Mouse (Mus musculus) olfactory bulb, adult 2 months (tissue): ENCODE measurements around the gene Cbfa2t2. TPM values are rescaled to one million over a fixed set of nuclear protein-coding genes. Genes with fewer than 3 reads are reported as not detected.

Experiments used
- H3K27ac ChIP-seq: fragments of 200-500 bp; 2 replicates; pipeline ENCODE4 v1.5.1; 2012; ENCODE audit warnings: low read depth, low read length; ENCODE audit not compliant: insufficient read depth
- H3K4me1 ChIP-seq: fragments of 200-500 bp; 2 replicates; pipeline ENCODE4 v1.6.1; 2012; ENCODE audit warnings: low read length; ENCODE audit not compliant: control insufficient read depth, insufficient read depth
- H3K4me3 ChIP-seq: fragments of 200-500 bp; 2 replicates; pipeline ENCODE4 v1.5.1; 2012; ENCODE audit warnings: mild to moderate bottlenecking, low read depth, low read length, moderate library complexity; ENCODE audit not compliant: insufficient read depth
- CTCF ChIP-seq: fragments of 200-500 bp; IDR thresholded peaks from 2 replicates; pipeline ENCODE4 v1.5.1; 2012; ENCODE audit warnings: low read depth, mild to moderate bottlenecking, low read length, moderate library complexity; ENCODE audit not compliant: insufficient read depth
- POLR2A ChIP-seq: fragments of 200-500 bp; IDR thresholded peaks from 2 replicates; pipeline ENCODE4 v1.6.1; 2012; ENCODE audit warnings: mild to moderate bottlenecking, low read depth, low read length, moderate library complexity; ENCODE audit not compliant: insufficient read depth
- WGBS: fragments of 180-500 bp; shearing (Covaris S2); methylation state at CpG from one replicate; pipeline ENCODE4 v1.1.7; 2018; 5-methylcytosine and 5-hydroxymethylcytosine counted together
- polyA plus RNA-seq: library from polyadenylated mRNA; stranded (reverse); fragments of >200 nt; gene quantifications from 2 replicates; pipeline ENCODE4 v1.2.4, GENCODE M21; 2012; ENCODE audit warnings: low replicate concordance; ENCODE audit not compliant: missing spikeins, insufficient read depth, insufficient read length

Gene Cbfa2t2
- polyA plus RNA-seq, 1 experiment: not detected

DNA sequence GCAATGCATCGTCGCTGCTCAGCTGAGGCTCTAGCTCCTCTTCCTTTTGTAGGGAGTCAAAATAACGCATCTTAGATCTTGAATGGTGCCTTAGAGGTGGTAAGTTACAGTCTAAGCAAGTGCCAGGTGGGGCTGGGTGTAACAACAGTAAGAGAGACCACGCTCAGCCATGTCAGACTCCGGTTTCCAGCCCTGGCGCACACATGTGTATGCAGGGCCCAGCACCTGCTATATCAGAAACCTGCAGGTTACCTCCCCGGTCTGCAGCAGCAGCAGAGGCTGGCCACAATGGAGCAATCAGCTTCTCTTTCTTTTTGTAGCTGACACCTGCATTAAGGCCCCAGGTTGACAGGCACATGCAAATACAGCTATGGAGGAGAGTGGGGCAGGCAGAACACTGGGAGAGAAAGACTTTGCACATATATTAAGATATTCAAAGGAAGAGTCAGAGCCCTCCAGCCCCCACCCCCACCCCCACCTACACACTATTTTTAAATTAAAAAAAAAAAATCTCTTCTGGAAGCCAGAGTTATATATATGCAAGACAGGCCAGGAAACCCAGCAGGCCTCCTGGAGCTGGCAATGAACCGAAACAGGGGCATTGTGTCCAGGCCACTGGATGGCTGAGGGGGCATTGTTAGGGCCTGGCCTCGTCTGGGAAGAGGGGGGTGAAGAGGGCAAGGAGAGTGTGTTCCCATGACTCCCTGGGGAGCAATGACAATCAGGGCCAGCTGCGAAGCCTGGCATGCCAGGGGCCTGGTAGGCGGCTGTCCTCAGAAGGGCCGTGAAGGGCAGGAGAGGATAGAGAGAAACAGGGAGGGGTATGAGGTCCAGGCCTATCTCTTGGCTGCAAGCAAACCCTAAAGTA is 140.8 kb downstream of the Cbfa2t2 start:
- 61% methylated on average over 12 of the region's 12 CpGs for WGBS
- TF ChIP-seq CTCF (no peak), POLR2A (no peak)
- H3K27ac ChIP-seq: no peak overlapping the region

DNA sequence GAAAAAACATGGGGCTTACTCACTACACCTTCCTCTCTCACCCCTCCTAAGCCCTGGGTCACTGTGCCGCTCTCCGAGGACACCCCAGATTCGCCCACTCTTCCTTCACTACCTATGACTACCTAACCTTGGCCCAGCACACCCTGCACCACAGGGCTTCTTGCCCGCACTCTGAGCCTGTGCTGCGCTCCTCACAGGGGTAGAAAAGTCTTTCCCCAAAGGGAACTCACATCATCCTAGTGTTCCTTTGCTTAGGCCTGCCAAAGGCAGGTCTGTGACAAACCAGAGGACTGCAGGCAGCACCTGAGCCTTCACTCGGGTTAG is 141.4 kb downstream of the Cbfa2t2 start:
- TF ChIP-seq CTCF (no peak), POLR2A (no peak)
- WGBS: 86% methylated on average over 6 of the region's 6 CpGs
- Histone ChIP-seq H3K4me1 (peaks cover 19% of the 10 kb centered on the region), H3K27ac (no peak overlapping the region), H3K4me3 (no peak overlapping the region)

More for the DNA sequence above, 140.8 kb downstream of the Cbfa2t2 start:
- H3K4me1 ChIP-seq: peaks cover 19% of the 10 kb centered on the region
- H3K4me3 ChIP-seq: no peak overlapping the region

DNA sequence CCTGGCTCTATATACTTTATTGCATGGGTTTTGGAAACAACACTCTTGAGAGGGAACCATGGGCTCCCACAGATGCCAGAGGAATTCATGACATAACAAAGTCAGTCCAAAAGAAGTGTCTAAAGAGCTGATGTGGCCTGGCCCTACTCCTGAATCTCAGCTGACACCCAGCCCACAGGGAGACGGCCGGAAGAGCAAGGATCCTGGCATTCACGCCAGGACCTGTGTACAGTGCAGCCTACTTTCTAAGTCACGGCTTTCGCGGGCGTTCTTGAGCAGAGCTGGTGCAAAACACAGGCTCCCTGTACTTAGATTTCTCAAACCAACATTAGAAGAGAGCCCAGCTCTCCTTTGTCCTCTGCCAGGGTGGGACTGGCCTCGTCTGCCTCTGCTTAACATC is 144.3 kb downstream of the Cbfa2t2 start:
- Histone ChIP-seq H3K27ac (no peak overlapping the region), H3K4me1 (peaks cover 38% of the 10 kb centered on the region), H3K4me3 (no peak overlapping the region)
- no peak for TF ChIP-seq CTCF
- no peak for TF ChIP-seq POLR2A
- WGBS: 69% methylated on average over 8 of the region's 8 CpGs

DNA sequence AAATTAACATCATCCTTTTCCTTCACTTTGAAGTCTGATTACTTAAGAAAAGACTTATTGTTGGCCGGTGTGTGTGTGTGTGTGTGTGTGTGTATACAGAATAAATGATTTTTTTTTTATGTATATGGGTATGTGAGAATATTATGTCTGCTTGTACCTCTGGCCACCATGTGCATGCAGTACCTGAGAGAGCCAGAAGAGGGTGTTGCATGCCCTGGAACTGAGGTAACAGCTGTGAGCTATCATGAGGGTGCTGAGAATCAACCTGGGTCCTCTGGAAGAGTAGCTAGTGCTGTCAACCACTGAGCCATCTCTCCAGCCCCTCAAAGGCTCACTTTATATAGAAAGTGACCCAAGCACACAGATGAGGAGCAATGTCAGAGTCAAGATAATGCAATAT is 145.1 kb downstream of the Cbfa2t2 start:
- 97% methylated on average over 1 of the region's 1 CpGs for WGBS
- Histone ChIP-seq H3K27ac (no peak overlapping the region), H3K4me3 (no peak overlapping the region), H3K4me1 (peaks cover 38% of the 10 kb centered on the region)
- TF ChIP-seq CTCF (no peak), POLR2A (no peak)

DNA sequence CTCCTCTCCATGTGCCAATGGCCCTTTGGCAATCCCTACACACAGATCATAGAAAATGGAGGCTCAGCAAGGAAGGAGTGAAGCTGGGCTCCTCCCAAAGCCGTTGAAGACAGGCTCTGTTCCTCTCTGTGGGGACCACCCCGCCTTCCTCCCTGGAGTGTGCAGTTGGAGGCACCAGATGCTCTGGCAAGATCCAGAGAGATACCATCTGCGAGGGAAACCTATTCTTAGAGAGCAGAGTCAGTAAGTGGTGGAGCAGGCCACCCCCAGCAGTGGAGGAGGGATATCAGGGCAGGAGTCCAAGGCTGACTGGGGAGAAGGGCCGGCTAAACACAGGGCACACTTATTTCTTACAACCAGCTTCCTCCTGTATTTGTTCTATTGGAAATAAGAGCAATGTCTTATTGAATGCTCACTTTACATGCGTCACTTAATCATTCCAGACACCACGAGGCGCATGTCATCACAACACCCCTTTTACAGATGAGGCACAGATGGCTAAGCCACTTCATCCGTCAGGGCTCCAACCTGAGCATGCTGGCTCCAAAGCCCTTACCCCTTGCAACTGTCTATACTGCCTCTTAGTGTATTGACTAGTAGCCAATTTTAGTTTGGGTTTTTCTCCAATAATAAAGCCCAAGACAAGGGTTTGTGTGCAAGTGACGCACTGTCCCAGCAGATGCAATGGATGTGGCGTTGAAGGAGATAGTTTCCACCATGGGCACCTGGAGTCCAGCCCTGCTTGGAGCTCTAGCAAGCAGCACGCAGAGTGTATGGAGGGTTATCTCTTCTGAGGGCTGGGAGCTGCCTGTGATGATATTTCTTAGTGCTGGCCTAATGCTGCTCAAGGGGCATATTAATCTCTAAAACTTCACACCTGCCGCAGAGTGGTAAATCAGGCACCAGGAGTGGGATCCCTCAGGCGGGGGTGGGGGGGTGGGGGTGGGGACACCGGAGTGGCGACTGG is 147.9 kb downstream of the Cbfa2t2 start:
- 35% methylated on average over 15 of the region's 15 CpGs for WGBS
- peak overlapping the region; percentile 35 for H3K27ac ChIP-seq
- H3K4me1 ChIP-seq: peaks cover 26% of the 10 kb centered on the region
- TF ChIP-seq CTCF (no peak), POLR2A (no peak)
- no peak overlapping the region for H3K4me3 ChIP-seq

DNA sequence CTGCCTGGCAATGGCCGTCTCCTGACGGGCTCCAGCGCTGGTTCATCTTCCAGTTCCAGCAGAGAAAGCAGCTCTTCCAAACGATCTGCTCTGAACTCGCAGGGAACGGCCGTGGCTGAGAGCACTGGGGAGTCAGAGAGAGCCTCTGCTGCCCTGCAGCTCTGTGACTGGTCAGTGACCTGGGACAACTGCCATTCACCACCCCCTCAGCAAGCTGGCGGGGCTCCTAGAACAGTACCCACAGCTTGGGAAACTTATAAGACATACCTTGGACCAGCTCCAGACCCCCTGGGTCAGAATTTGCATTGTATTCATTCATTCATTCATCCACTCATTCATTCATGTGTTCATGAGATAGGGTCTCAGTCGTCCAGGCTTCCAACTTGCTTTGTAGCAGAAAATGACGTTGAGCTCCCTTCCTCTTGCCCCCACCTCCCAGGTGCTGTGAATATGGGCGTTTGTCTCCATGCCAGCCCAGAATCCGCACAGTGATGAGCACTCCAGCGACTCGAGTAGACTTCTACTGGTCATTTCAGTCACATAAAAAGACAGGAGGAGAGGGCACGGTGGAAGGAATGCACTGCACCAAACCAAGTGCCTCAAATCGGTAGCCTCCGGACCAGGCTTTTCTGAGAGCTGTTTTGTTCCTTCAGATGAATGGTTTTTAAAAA is 148.8 kb downstream of the Cbfa2t2 start:
- WGBS: 34% methylated on average over 17 of the region's 17 CpGs
- no peak for TF ChIP-seq POLR2A
- TF ChIP-seq CTCF: no peak
- Histone ChIP-seq H3K4me1 (peaks cover 26% of the 10 kb centered on the region), H3K4me3 (no peak overlapping the region), H3K27ac (no peak overlapping the region)

DNA sequence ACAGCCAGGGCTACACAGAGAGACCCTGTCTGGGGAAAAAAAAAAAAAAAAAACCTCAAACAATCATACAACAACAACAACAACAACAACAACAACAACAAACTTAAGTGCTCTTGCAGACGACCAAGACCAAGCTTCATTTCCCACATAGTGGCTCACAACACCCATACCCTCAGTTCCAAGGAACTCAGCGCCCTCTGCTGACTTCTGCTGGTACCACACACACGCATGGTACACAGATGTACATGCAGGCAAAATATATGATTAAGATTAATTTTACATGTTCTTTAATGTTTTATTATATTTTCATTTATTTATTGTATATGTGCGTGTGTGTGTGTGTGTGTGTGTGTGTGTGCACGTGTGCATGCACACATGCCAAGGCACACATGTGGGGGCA is 150.1 kb downstream of the Cbfa2t2 start:
- H3K4me1 ChIP-seq: peaks cover 19% of the 10 kb centered on the region
- TF ChIP-seq CTCF (no peak), POLR2A (no peak)
- no peak overlapping the region for H3K27ac ChIP-seq
- H3K4me3 ChIP-seq: no peak overlapping the region
- 73% methylated on average over 5 of the region's 5 CpGs for WGBS

Other genes starting within 250 kb of the Cbfa2t2 start
- gene Bpifb1, start 245.7 kb upstream of the Cbfa2t2 start, polyA plus RNA-seq: not detected in 2 replicates
- gene Bpifb5, start 212.7 kb upstream of the Cbfa2t2 start, polyA plus RNA-seq: not detected in 2 replicates
- not detected in 2 replicates for gene Bpifb9a, start 178.6 kb upstream of the Cbfa2t2 start, polyA plus RNA-seq
- not detected in 2 replicates for gene Bpifb9b, start 129.3 kb upstream of the Cbfa2t2 start, polyA plus RNA-seq
- gene Cdk5rap1, start 63.5 kb upstream of the Cbfa2t2 start, polyA plus RNA-seq: not detected in 2 replicates
- not detected in 2 replicates for gene Snta1, start 28.4 kb upstream of the Cbfa2t2 start, polyA plus RNA-seq
- not detected in 2 replicates for gene 1700003F12Rik, start 110.6 kb downstream of the Cbfa2t2 start, polyA plus RNA-seq
- gene Actl10, start 115.3 kb downstream of the Cbfa2t2 start, polyA plus RNA-seq: not detected in 2 replicates
- gene Necab3, start 122.4 kb downstream of the Cbfa2t2 start, polyA plus RNA-seq: not detected in 2 replicates
- gene E2f1, start 133.4 kb downstream of the Cbfa2t2 start, polyA plus RNA-seq: not detected in 2 replicates
- gene Pxmp4, start 167.2 kb downstream of the Cbfa2t2 start, polyA plus RNA-seq: not detected in 2 replicates
- not detected in 2 replicates for gene Zfp341, start 176.8 kb downstream of the Cbfa2t2 start, polyA plus RNA-seq
- not detected in 2 replicates for gene 4930519P11Rik, start 177.0 kb downstream of the Cbfa2t2 start, polyA plus RNA-seq
- gene Chmp4b, start 215.2 kb downstream of the Cbfa2t2 start, polyA plus RNA-seq: 288 TPM in 1 of 2 replicates, not detected in the other